Mouse (Mus musculus) heart, adult 2 months (tissue): ENCODE measurements around the gene Pacrg. TPM values are rescaled to one million over a fixed set of nuclear protein-coding genes. Genes with fewer than 3 reads are reported as not detected.

Source experiments
- DNase-seq, 2 experiments: peaks; one replicate each; pipeline ENCODE4 v3.0.0; 2021
- H3K27ac ChIP-seq: fragments of 200-600 bp; 2 replicates; pipeline ENCODE4 v1.8.1; 2022
- H3K27me3 ChIP-seq: fragments of 200-500 bp; 2 replicates; pipeline ENCODE4 v1.6.1; 2012; ENCODE audit warnings: mild to moderate bottlenecking, low read length, inconsistent platforms, mixed read lengths; ENCODE audit not compliant: control insufficient read depth, insufficient read depth
- H3K36me3 ChIP-seq: fragments of 200-500 bp; 2 replicates; pipeline ENCODE4 v1.6.1; 2012; ENCODE audit warnings: low read length, inconsistent platforms; ENCODE audit not compliant: control insufficient read depth, insufficient read depth
- H3K4me1 ChIP-seq: fragments of 200-500 bp; 2 replicates; pipeline ENCODE4 v1.6.1; 2011; ENCODE audit warnings: low read length; ENCODE audit not compliant: control insufficient read depth, insufficient read depth
- H3K4me3 ChIP-seq: fragments of 200-600 bp; 2 replicates; pipeline ENCODE4 v1.8.1; 2022
- H3K79me2 ChIP-seq: fragments of 200-500 bp; replicated peaks from 2 replicates; pipeline ENCODE4 v1.6.1; 2012; ENCODE audit warnings: mild to moderate bottlenecking, inconsistent platforms, low read length, moderate library complexity, mixed read lengths; ENCODE audit not compliant: control insufficient read depth, insufficient read depth
- H3K9ac ChIP-seq: fragments of 200-500 bp; 2 replicates; pipeline ENCODE4 v1.6.1; 2012; ENCODE audit warnings: low read depth, mild to moderate bottlenecking, control low read depth, inconsistent platforms, low read length, mixed read lengths
- CTCF ChIP-seq: fragments of 200-600 bp; IDR thresholded peaks from 2 replicates; pipeline ENCODE4 v1.8.1; 2022; ENCODE audit warnings: antibody characterized with exemption, mild to moderate bottlenecking, moderate library complexity
- EP300 ChIP-seq: fragments of 200-500 bp; IDR thresholded peaks from 2 replicates; pipeline ENCODE4 v1.6.1; 2011; ENCODE audit warnings: low read depth, low read length, control low read depth; ENCODE audit not compliant: insufficient read depth
- POLR2A ChIP-seq: fragments of 200-500 bp; IDR thresholded peaks from 2 replicates; pipeline ENCODE4 v1.6.1; 2011; ENCODE audit warnings: mild to moderate bottlenecking, low read depth, low read length, control low read depth; ENCODE audit not compliant: insufficient read depth
- WGBS: fragments of 180-500 bp; shearing (Covaris S2); methylation state at CpG from one replicate; pipeline ENCODE4 v1.1.7; 2018; 5-methylcytosine and 5-hydroxymethylcytosine counted together
- intact Hi-C: fragments of 180-260 bp; cut with DNase I; formaldehyde crosslinking; loops from one replicate; pipeline ENCODE4 v1.15.1; 2025
- polyA plus RNA-seq: library from polyadenylated mRNA; depleted of rRNA; stranded (reverse); fragments of >200 nt; gene quantifications from 2 replicates; pipeline ENCODE4 v1.2.3, GENCODE M21; 2012
- total RNA-seq, 2 experiments: library from RNA; stranded (reverse); gene quantifications; 2 replicates each; pipeline ENCODE4 v1.2.3; 2021

The Pacrg gene
- total and polyA plus RNA-seq, 3 experiments, result 0.45 to 1.0 (median 0.89) TPM

- H3K9ac ChIP-seq, result no peak overlapping the region
- H3K4me3 ChIP-seq, result no peak overlapping the region
- TF ChIP-seq POLR2A (no peak), CTCF (no peak), EP300 (no peak)
- peaks cover 5% of the 10 kb centered on the region for H3K36me3 ChIP-seq
- peaks cover 26% of the 10 kb centered on the region for H3K4me1 ChIP-seq
- DNase-seq, result no peak
- H3K27me3 ChIP-seq, result no peaks in the 10 kb centered on the region
- H3K27ac ChIP-seq, result no peak overlapping the region
- H3K79me2 ChIP-seq, result no peaks in the 10 kb centered on the region
- 54% methylated on average over 2 of the region's 2 CpGs for WGBS
- intact Hi-C loops, result loop anchor here (5.0 kb wide), 1 partner anchor 652 kb away; no protein-coding TSS in a partner anchor
These were observed 351.2 kb downstream of the Pacrg start for GRCm38 (mm10) chr17:10488873-10489272.

GRCm38 (mm10) chr17:10483945-10484546 lies 356.1 kb downstream of the Pacrg start:
- peaks cover 8% of the 10 kb centered on the region for H3K4me1 ChIP-seq
- TF ChIP-seq EP300 (no peak), CTCF (no peak), POLR2A (no peak)
- intact Hi-C loops, result no loop called here
- H3K9ac ChIP-seq, result no peak overlapping the region
- H3K27me3 ChIP-seq, result no peaks in the 10 kb centered on the region
- no peak overlapping the region for H3K27ac ChIP-seq
- H3K36me3 ChIP-seq, result no peaks in the 10 kb centered on the region
- no peak overlapping the region for H3K4me3 ChIP-seq
- DNase-seq, result no peak
- no peaks in the 10 kb centered on the region for H3K79me2 ChIP-seq
- WGBS, result 75% methylated on average over 6 of the region's 6 CpGs

GRCm38 (mm10) chr17:10481081-10481480 lies 359.0 kb downstream of the Pacrg start:
- Histone ChIP-seq H3K4me1 (peaks cover 7% of the 10 kb centered on the region), H3K9ac (no peak overlapping the region), H3K27me3 (no peaks in the 10 kb centered on the region), H3K27ac (no peak overlapping the region), H3K79me2 (no peaks in the 10 kb centered on the region), H3K4me3 (no peak overlapping the region), H3K36me3 (no peaks in the 10 kb centered on the region)
- intact Hi-C loops, result no loop called here
- 82% methylated on average over 1 of the region's 1 CpGs for WGBS
- no peak for TF ChIP-seq CTCF
- no peak for TF ChIP-seq POLR2A
- TF ChIP-seq EP300, result no peak
- DNase-seq, result no peak

- DNase-seq, result peak in 1 of 2 experiments; percentile 25
- no peaks in the 10 kb centered on the region for H3K36me3 ChIP-seq
- no peaks in the 10 kb centered on the region for H3K79me2 ChIP-seq
- H3K4me1 ChIP-seq, result peaks cover 7% of the 10 kb centered on the region
- TF ChIP-seq POLR2A (no peak), EP300 (peak; percentile 63; the same call in 1 of the 2 replicates)
- H3K9ac ChIP-seq, result peak overlapping the region; percentile 4; the same call in 1 of the 2 replicates
- 41% methylated on average over 17 of the region's 17 CpGs for WGBS
- intact Hi-C loops, result no loop called here
- peak overlapping the region; percentile 74 for H3K27ac ChIP-seq
- H3K4me3 ChIP-seq, result no peak overlapping the region
- H3K27me3 ChIP-seq, result no peaks in the 10 kb centered on the region
These were observed 360.9 kb downstream of the Pacrg start for GRCm38 (mm10) chr17:10479020-10479707.

GRCm38 (mm10) chr17:10478377-10478776 lies 361.7 kb downstream of the Pacrg start:
- H3K4me3 ChIP-seq, result no peak overlapping the region
- no peaks in the 10 kb centered on the region for H3K79me2 ChIP-seq
- H3K27ac ChIP-seq, result peak overlapping the region; percentile 74
- no peaks in the 10 kb centered on the region for H3K27me3 ChIP-seq
- H3K9ac ChIP-seq, result no peak overlapping the region
- H3K4me1 ChIP-seq, result peaks cover 7% of the 10 kb centered on the region
- TF ChIP-seq POLR2A (no peak), EP300 (no peak), CTCF (no peak)
- no peaks in the 10 kb centered on the region for H3K36me3 ChIP-seq
- WGBS, result 39% methylated on average over 3 of the region's 3 CpGs
- peak in 1 of 2 experiments; percentile 28 for DNase-seq
- intact Hi-C loops, result no loop called here

- TF ChIP-seq POLR2A (no peak), CTCF (no peak), EP300 (no peak)
- intact Hi-C loops, result no loop called here
- 95% methylated on average over 7 of the region's 7 CpGs for WGBS
These were observed 363.3 kb downstream of the Pacrg start for GRCm38 (mm10) chr17:10476807-10477206.

More at GRCm38 (mm10) chr17:10476807-10477206, 363.3 kb downstream of the Pacrg start:
- Histone ChIP-seq H3K4me3 (no peak overlapping the region), H3K27me3 (no peaks in the 10 kb centered on the region), H3K79me2 (no peaks in the 10 kb centered on the region), H3K4me1 (peaks cover 10% of the 10 kb centered on the region), H3K9ac (no peak overlapping the region), H3K27ac (peak overlapping the region; percentile 89), H3K36me3 (no peaks in the 10 kb centered on the region)
- DNase-seq, result no peak
